Mouse (Mus musculus): Measurements from ENCODE around the gene Pate1.

GRCm38 (mm10) chr9:35687013-35687412 is at the start of gene Pate1:
- TF ChIP-seq CTCF (IDR thresholded peaks at IDR 0.05; ENCODE audit: insufficient read depth, low read length) (no peak), POLR2A (IDR thresholded peaks at IDR 0.05; ENCODE audit: borderline replicate concordance, extremely low read depth, low read depth, low read length) (no peak)

All from lung, adult 2 months (tissue).